Mouse (Mus musculus) liver, embryonic 14.5 days (tissue): ENCODE measurements around the gene Rrp7a. TPM values are rescaled to one million over a fixed set of nuclear protein-coding genes. Genes with fewer than 3 reads are reported as not detected.

Source experiments
- ATAC-seq: fragments of 200-750 bp; cut with Nextera tagmentation; 2 replicates; pipeline ENCODE4 v1.8.0; 2017; ENCODE audit warnings: moderate number of reproducible peaks, mild to moderate bottlenecking, moderate library complexity; ENCODE audit not compliant: insufficient read depth
- DNase-seq, 3 experiments: peaks; one replicate each; pipeline ENCODE4 v3.0.0-alpha.2; 2012 to 2013; ENCODE audit warnings: low read depth in 3 of 3, low spot score in 3 of 3
- H3K27ac ChIP-seq: fragments of 300-500 bp; sonication (generic); 2 replicates; pipeline ENCODE4 v1.5.1; 2014; ENCODE audit warnings: moderate library complexity, mild to moderate bottlenecking, control low read depth, inconsistent platforms
- H3K27me3 ChIP-seq: fragments of 300-500 bp; sonication (generic); 2 replicates; pipeline ENCODE4 v1.6.1; 2014; ENCODE audit warnings: mild to moderate bottlenecking, low read length, moderate library complexity; ENCODE audit not compliant: control insufficient read depth, insufficient read depth
- H3K36me3 ChIP-seq: fragments of 300-500 bp; sonication (generic); replicated peaks from 2 replicates; pipeline ENCODE4 v1.6.1; 2014; ENCODE audit warnings: low read depth; ENCODE audit not compliant: control insufficient read depth, insufficient read depth
- H3K4me1 ChIP-seq, 2 experiments: fragments of 200-500 bp in 1 of 2; fragments of 300-500 bp in 1 of 2; sonication (generic) in 1 of 2; replicated peaks; 2 replicates each; pipeline ENCODE4 v1.6.1; 2012 to 2014; ENCODE audit warnings: antibody characterized with exemption in 1 of 2, inconsistent platforms in 1 of 2, low read length in 1 of 2; ENCODE audit not compliant: control insufficient read depth in 2 of 2, insufficient read depth in 2 of 2
- H3K4me2 ChIP-seq: fragments of 300-500 bp; sonication (generic); 2 replicates; pipeline ENCODE4 v1.6.1; 2014; ENCODE audit warnings: low read depth, mild to moderate bottlenecking, control low read depth, moderate library complexity
- H3K4me3 ChIP-seq, 2 experiments: fragments of 200-500 bp in 1 of 2; fragments of 300-500 bp in 1 of 2; sonication (generic) in 1 of 2; 2 replicates each; pipeline ENCODE4 v1.5.1; 2012 to 2014; ENCODE audit warnings: low read depth in 2 of 2, low read length in 2 of 2, mild to moderate bottlenecking in 2 of 2, control low read depth in 1 of 2, inconsistent platforms in 1 of 2, moderate library complexity in 1 of 2; ENCODE audit not compliant: insufficient read depth in 1 of 2
- H3K9ac ChIP-seq: fragments of 300-500 bp; sonication (generic); replicated peaks from 2 replicates; pipeline ENCODE4 v1.6.1; 2014; ENCODE audit warnings: mild to moderate bottlenecking, control low read depth, moderate library complexity
- H3K9me3 ChIP-seq: fragments of 300-500 bp; sonication (generic); 2 replicates; pipeline ENCODE4 v1.6.1; 2016; ENCODE audit warnings: low read length, mixed read lengths; ENCODE audit not compliant: control insufficient read depth
- CTCF ChIP-seq: IDR thresholded peaks from 2 replicates; pipeline ENCODE4 v1.5.1; 2016; ENCODE audit warnings: antibody characterized with exemption, low read depth, control low read depth
- EP300 ChIP-seq: IDR thresholded peaks from 2 replicates; pipeline ENCODE4 v1.6.1; 2016; ENCODE audit warnings: antibody characterized with exemption, low read depth
- WGBS: fragments of 180-500 bp; shearing (Covaris S2); extraction: QIAGEN DNeasy Blood & Tissue Kit; methylation state at CpG from one replicate; pipeline ENCODE4 v1.1.7; 2014; ENCODE audit not compliant: insufficient replicate concordance; 5-methylcytosine and 5-hydroxymethylcytosine counted together
- polyA plus RNA-seq, 2 experiments: library from polyadenylated mRNA; depleted of rRNA in 1 of 2; stranded (reverse) in 1 of 2; unstranded in 1 of 2; fragments of >200 nt; fragmentation: Nextera tagmentation in 1 of 2; extraction: Ambion mirVana in 1 of 2; gene quantifications; 2 replicates each; pipeline versions ENCODE4 v1.2.1 to v1.2.3; 2012 to 2014

Rrp7a gene
- polyA plus RNA-seq, 2 experiments, result 21.2 to 23.9 TPM

DNA sequence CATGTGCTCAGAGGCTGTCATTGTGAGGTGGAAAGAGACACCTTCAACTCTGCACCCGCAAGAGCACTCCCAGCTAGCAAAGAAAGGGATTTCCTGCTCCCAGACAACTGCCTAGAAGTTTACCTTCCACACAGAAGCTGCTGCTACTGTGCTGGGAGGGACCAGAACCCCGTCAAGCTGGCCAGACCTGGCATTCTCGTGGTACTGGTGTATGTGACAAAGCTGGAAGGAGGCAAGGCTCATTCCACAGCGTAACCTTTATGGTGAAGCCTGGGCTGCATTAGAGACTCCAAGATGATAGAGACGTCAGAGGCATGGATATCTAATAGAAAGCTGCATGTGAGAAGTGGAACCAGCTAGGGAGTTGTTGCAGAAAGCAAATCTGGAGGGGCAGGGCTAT lies 2.0 kb upstream of the Rrp7a start:
- Histone ChIP-seq H3K9ac (no peak overlapping the region), H3K27ac (no peak overlapping the region), H3K9me3 (no peaks in the 10 kb centered on the region), H3K4me1 (peaks cover 4% of the 10 kb centered on the region in 2 experiments; a peak in 2 of 4 replicates), H3K36me3 (peaks cover 36% of the 10 kb centered on the region), H3K27me3 (no peaks in the 10 kb centered on the region), H3K4me3 (no peak overlapping the region), H3K4me2 (no peak overlapping the region)
- WGBS, result 75% methylated on average over 5 of the region's 5 CpGs
- no peak for ATAC-seq
- DNase-seq, result no peak
- TF ChIP-seq CTCF, result no peak
- no peak for TF ChIP-seq EP300

DNA sequence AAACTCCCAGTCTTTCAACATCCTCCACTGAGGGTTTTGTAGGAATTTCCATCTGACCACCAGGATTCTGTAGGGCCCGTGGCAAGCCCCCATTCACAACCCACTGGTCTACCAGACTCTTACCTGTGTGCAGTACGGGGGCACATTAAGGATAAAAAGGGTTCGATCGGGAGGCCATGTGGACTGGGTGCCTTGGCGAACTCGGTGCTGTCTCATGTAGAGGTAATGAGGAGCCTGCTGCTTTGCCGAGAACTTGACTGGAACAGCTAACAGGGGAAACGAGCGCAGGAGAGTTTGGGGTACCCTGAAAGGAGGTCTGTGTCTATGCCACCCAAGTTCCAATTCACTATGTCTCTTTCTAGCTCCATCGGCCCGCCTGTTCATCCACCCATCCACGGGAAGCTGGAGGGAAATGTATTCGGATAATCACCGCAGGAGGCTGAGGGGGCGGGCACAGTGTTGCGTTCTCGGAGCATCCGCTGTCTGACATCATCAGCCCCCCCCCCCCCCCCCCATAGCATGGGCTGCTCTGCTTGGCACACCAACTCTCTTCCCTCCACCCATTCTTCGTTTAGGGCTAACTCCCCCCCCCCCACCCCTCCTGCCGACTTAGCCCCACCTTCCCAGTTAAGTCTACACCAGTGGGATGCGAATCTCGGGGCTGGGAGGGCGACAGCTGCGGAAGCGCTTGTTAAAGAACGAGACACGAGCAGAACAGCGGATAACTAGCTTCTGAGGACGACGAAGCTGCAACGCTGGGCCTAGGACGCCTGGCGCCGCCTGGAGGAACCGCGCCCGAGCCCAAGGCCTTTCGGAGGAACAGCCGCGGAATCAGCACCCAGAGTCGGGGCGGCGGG lies 664 bp downstream of the Rrp7a start:
- 4% methylated on average over 42 of the region's 43 CpGs for WGBS
- peak; percentile 61 for TF ChIP-seq CTCF
- no peak for TF ChIP-seq EP300
- Histone ChIP-seq H3K9me3 (no peaks in the 10 kb centered on the region), H3K27me3 (no peaks in the 10 kb centered on the region), H3K4me3 (peak overlapping the region; percentile 86 to 95), H3K4me1 (peaks cover 4% of the 10 kb centered on the region in 2 experiments; a peak in 2 of 4 replicates), H3K4me2 (peak overlapping the region; percentile 86), H3K9ac (peak overlapping the region; percentile 68), H3K36me3 (peaks cover 33% of the 10 kb centered on the region), H3K27ac (peak overlapping the region; percentile 44)
- DNase-seq (peak; percentile 37 to 47 (median 37)), ATAC-seq (peak; percentile 56)

DNA sequence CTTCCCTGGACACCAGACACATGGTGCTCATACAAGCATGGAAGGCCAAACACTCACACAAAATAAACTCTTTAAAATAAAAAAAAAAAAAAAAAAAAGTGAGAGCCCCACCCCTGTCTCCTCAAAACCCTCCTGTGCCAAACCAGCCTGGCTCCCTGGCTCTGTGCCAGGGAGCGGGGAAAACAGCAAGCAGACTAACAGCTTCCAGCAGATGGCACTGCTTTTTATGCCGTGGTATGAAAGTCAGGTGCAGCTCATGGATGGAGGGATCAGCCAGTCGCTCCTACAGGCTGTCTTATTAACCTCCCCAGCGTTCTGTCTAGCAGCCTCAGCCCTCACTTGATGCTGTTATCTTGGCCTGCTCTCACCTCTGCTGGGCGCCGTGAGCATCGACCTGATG lies 4.2 kb downstream of the Rrp7a start:
- DNase-seq, result no peak

DNA sequence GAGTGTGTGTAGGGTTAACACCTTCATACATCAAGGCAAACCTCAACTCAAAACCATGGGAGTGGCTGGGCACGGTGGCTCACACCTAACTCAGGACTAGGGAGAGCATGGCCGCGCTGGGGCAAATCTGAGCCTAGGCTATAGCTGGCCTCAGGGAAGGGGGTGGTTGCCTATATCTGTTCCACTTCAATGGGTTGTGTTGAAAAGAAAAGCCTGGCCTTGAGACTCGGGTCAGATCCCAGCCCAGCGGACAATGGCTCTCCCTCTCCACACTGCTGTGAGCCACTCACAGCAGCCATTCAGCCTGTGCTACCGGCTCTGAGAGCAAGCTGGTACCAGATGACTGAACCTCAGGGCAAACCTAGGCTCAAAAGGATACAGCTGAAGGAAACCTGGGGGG lies 7.5 kb downstream of the Rrp7a start:
- H3K9me3 ChIP-seq, result no peaks in the 10 kb centered on the region

More for the DNA sequence above, 4.2 kb downstream of the Rrp7a start:
- 69% methylated on average over 7 of the region's 7 CpGs for WGBS
- Histone ChIP-seq H3K27ac (no peak overlapping the region), H3K4me3 (no peak overlapping the region), H3K9me3 (no peaks in the 10 kb centered on the region), H3K4me1 (peaks cover 4% of the 10 kb centered on the region in 2 experiments; a peak in 2 of 4 replicates), H3K4me2 (no peak overlapping the region), H3K9ac (no peak overlapping the region), H3K36me3 (peaks cover 21% of the 10 kb centered on the region; the same call in 1 of the 2 replicates), H3K27me3 (no peaks in the 10 kb centered on the region)
- no peak for ATAC-seq
- TF ChIP-seq EP300 (no peak), CTCF (no peak; the same call in 1 of the 2 replicates)

DNA sequence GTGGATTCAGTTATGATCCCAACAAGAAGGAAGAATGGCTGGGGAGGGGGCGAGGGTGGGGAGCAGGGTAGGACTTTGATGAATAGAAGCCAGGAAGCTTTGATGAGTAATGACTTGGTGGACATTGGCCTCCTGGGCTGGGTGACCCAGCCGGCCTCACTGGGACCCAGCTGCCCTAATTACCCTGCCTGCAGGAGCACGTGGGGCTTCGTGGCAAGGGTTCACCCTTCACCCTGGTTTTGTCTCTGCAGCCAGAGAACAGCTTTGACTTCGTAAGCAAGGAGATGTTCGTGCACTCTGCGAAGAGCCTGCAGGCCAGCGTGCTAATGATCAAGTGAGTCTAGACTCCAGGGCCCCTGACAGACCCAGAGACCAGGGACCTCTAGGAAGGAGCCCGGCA lies 8.5 kb downstream of the Rrp7a start:
- no peak for TF ChIP-seq EP300
- no peak for TF ChIP-seq CTCF
- no peak for ATAC-seq
- WGBS, result 74% methylated on average over 9 of the region's 9 CpGs

More for the DNA sequence above, 7.5 kb downstream of the Rrp7a start:
- WGBS, result 76% methylated on average over 6 of the region's 6 CpGs
- H3K4me3 ChIP-seq, result no peak overlapping the region
- no peak overlapping the region for H3K27ac ChIP-seq
- H3K4me1 ChIP-seq, result peaks cover 0 to 2% of the 10 kb centered on the region in 2 experiments; a peak in 1 of 4 replicates
- H3K9ac ChIP-seq, result no peak overlapping the region
- DNase-seq, result no peak
- TF ChIP-seq CTCF, result no peak
- no peak for TF ChIP-seq EP300
- H3K27me3 ChIP-seq, result no peaks in the 10 kb centered on the region
- H3K4me2 ChIP-seq, result no peak overlapping the region
- peaks cover 21% of the 10 kb centered on the region; the same call in 1 of the 2 replicates for H3K36me3 ChIP-seq
- ATAC-seq, result no peak

More for the DNA sequence above, 8.5 kb downstream of the Rrp7a start:
- Histone ChIP-seq H3K9me3 (no peaks in the 10 kb centered on the region), H3K36me3 (peaks cover 18% of the 10 kb centered on the region; the same call in 1 of the 2 replicates), H3K27me3 (no peaks in the 10 kb centered on the region), H3K4me2 (no peak overlapping the region), H3K9ac (no peak overlapping the region), H3K4me3 (no peak overlapping the region), H3K4me1 (peaks cover 0 to 2% of the 10 kb centered on the region in 2 experiments; a peak in 1 of 4 replicates), H3K27ac (no peak overlapping the region)
- no peak for DNase-seq
